Mouse (Mus musculus): ENCODE data around the gene B3galt4. TPM values are rescaled to one million over a fixed set of nuclear protein-coding genes. Genes with fewer than 3 reads are reported as not detected.
A peak's percentile ranks its signal among the peaks of the same experiment; 100 is the strongest.

B3galt4 gene
- total RNA-seq, 2 experiments from 2014 or later = 6.2 to 6.7 TPM

DNA sequence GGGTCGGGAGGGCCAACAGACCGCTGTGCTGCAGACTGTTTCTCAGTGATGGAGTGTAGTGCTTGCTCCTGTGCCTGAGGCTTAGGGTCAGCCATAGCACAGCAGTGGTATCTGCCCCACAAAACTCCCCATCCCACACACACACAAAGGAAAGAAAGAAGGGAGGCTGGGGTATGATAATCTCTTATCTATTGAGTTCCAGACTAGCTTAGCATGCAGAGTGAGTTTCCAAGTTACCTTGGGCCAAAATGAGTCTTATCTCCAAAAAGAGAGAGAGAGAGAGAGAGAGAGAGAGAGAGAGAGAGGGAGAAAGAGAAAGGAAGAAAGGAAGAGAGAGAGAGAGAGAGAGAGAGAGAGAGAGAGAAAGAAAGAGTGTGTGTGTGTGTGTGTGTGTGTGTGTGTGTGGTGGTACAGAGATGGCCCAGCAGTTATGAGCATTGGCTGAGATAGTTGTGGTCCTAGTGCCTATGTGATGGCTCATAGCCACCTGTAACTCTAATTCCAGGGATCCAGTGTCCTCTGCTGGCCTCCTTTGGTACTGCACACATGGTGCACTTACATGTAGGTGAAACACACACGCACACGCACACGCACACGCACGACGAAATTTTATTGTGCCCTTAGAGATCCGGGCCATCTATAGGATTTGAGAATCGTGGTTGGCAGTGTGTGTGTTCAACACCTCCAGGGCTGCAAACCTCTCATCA lies 26.6 kb downstream of the B3galt4 start:
- peak in 1 of 2 experiments; percentile 52 for DNase-seq (ENCODE audit: low spot score in 2 of 2)

GRCm38 (mm10) chr17:33921361-33921760 lies 29.9 kb downstream of the B3galt4 start:
- DNase-seq (ENCODE audit: low spot score in 2 of 2) = no peak

- peak; percentile 84 to 86 for DNase-seq (ENCODE audit: low spot score in 2 of 2)
Observed at GRCm38 (mm10) chr17:33920282-33921097, 30.8 kb downstream of the B3galt4 start.

- DNase-seq (ENCODE audit: low spot score in 2 of 2) = peak in 1 of 2 experiments; percentile 57
Observed at GRCm38 (mm10) chr17:33919351-33920281, 31.7 kb downstream of the B3galt4 start.

GRCm38 (mm10) chr17:33918293-33919203 lies 32.7 kb downstream of the B3galt4 start:
- no peak for DNase-seq (ENCODE audit: low spot score in 2 of 2)

DNA sequence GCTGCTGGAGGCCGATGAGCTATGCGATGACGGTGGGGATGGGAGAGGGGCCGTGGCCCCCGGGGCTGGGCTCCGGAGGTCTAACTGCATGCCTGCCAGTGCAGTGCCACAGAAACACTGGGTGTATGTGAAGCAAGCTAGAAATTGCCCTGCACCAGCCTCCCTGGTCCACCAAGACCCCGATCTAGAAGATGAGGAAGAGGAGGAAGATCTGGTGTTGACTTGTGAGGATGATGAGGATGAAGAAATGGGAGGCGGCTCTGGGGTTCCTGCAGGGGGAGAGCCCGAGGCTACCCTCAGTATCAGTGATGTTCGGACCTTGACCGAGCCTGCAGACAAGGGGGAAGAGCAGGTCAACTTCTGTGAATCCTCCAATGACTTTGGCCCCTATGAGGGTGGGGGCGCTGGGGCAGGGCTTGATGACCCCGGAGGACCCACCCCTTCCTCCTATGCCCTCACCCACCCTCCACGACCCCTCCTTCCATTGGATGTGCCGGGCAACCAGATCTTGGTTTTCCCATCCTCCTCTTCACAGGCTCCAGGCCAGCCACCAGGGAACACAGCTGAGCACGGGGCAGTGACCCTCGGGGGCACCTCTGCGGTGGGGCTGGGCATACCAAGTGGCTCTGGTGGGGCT lies 33.5 kb downstream of the B3galt4 start:
- DNase-seq (ENCODE audit: low spot score in 2 of 2) = peak in 1 of 2 experiments; percentile 20

GRCm38 (mm10) chr17:33916847-33917655 lies 34.2 kb downstream of the B3galt4 start:
- DNase-seq (ENCODE audit: low spot score in 2 of 2) = peak in 1 of 2 experiments; percentile 20

GRCm38 (mm10) chr17:33916294-33916693 lies 35.0 kb downstream of the B3galt4 start:
- no peak for DNase-seq (ENCODE audit: low spot score in 2 of 2)

DNA sequence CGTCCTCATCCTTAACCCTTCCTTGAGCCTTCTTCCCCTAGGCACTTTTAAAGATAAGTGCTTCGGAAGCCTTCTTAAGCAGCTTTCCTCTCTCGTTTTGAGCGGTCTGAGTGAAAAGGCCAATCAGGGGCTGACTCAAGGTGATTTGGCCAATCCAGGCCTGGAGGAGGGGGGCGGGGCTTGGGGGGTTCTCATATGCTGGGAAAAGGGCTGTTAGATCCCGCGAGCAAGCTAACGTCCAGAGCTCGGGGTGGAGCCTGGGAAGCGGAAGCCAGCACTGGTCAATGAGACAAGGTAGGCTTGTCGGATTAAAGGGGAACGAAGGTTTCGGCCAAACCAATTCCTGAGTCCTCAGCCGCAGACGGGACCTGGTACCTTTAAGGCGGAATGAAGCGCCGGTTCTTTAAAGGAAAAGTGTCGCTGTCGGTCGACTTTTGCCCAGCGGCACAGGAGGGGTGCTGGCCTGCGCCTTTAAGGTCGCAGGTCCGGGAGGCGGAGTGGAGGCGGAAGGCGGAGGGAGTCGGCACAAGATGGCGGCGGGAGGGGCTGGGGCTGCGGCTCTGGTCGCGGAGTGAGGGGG lies 35.5 kb downstream of the B3galt4 start, which contains the start of the genes Tapbp and Zbtb22:
Gene Tapbp, plus strand, starts transcription at position 229 of the 580 bp plus-strand sequence.
Gene Zbtb22, plus strand, starts transcription at position 234 of the 580 bp plus-strand sequence.
- DNase-seq (ENCODE audit: low spot score in 2 of 2) = peak; percentile 93 to 96

GRCm38 (mm10) chr17:33914969-33915391 lies 36.3 kb downstream of the B3galt4 start:
- peak in 1 of 2 experiments; percentile 12 for DNase-seq (ENCODE audit: low spot score in 2 of 2)

- no peak for DNase-seq (ENCODE audit: low spot score in 2 of 2)
Observed at GRCm38 (mm10) chr17:33913905-33914304, 37.4 kb downstream of the B3galt4 start.

DNA sequence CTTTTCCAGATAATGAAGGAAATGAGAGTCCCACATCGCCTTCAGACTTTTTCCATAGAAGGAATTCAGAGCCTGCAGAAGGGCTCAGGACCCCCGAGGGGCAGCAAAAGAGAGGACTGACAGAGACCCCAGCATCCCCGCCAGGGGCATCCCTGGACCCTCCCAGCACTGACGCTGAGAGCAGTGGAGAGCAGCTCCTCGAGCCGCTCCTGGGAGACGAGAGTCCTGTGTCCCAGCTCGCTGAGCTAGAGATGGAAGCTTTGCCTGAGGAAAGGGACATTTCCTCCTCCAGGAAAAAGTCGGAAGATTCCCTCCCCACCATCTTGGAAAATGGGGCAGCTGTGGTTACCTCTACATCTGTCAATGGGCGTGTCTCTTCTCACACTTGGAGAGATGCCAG lies 38.0 kb downstream of the B3galt4 start:
- DNase-seq (ENCODE audit: low spot score in 2 of 2) = no peak

DNA sequence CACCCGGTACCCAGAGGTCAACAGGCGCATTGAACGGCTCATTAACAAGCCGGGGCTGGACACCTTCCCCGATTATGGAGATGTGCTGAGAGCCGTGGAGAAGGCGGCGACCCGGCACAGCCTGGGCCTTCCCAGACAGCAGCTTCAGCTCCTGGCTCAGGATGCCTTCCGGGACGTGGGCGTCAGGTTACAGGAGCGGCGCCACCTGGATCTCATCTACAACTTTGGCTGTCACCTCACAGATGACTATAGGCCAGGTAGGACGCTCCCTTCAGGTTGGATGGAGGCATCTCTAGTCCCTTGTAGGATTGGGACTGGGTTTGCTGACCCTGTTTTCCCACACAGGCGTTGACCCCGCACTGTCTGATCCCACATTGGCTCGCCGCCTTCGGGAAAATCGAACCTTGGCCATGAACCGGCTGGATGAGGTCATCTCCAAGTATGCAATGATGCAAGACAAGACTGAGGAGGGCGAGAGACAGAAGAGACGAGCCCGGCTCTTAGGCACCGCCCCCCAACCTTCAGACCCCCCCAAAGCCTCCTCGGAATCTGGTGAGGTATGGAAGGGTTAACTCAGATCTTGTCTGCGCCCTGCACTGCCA lies 39.4 kb downstream of the B3galt4 start:
- DNase-seq (ENCODE audit: low spot score in 2 of 2) = no peak

- DNase-seq (ENCODE audit: low spot score in 2 of 2) = no peak
Observed at GRCm38 (mm10) chr17:33911052-33911812, 40.1 kb downstream of the B3galt4 start.

- no peak for DNase-seq (ENCODE audit: low spot score in 2 of 2)
Observed at GRCm38 (mm10) chr17:33910346-33911051, 40.8 kb downstream of the B3galt4 start.

- peak in 1 of 2 experiments; percentile 47 for DNase-seq (ENCODE audit: low spot score in 2 of 2)
Observed at GRCm38 (mm10) chr17:33909869-33910250, 41.4 kb downstream of the B3galt4 start.
